Mouse (Mus musculus): Measurements from ENCODE around the gene Ntn3. TPM values are rescaled to one million over a fixed set of nuclear protein-coding genes. Genes with fewer than 3 reads are reported as not detected.

The Ntn3 gene
- polyA plus RNA-seq, 1 experiment from 2014 or later, result 4.6 TPM

DNA sequence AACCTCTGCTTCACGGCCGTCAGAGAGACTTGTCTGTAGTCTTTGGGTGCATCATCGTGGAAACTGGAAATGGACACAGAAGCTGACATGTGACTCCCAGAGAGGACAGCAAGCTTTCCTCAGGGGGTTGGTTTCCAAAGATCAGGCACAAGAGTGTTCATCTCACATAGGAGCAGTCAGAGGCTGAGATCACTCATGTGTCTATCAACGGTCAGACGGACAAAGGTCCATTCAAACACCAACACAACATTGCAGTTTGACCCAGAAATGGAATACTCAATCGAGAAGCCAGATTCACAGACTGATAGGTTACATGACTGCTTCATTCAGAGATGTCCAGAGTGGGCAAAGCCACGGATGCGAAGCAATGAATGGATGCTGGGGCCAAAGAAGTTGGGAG lies 17.4 kb upstream of the Ntn3 start:
- Histone ChIP-seq H3K4me1 (replicated peaks) (no peaks in the 10 kb centered on the region), H3K9ac (replicated peaks) (no peak overlapping the region), H3K27ac (no peak overlapping the region), H3K36me3 (peaks cover 77% of the 10 kb centered on the region), H3K4me2 (replicated peaks) (no peak overlapping the region), H3K27me3 (no peaks in the 10 kb centered on the region), H3K4me3 (replicated peaks) (no peak overlapping the region), H3K9me3 (no peaks in the 10 kb centered on the region)
- no peak for ATAC-seq
- 90% methylated on average over 8 of the region's 8 CpGs for WGBS

DNA sequence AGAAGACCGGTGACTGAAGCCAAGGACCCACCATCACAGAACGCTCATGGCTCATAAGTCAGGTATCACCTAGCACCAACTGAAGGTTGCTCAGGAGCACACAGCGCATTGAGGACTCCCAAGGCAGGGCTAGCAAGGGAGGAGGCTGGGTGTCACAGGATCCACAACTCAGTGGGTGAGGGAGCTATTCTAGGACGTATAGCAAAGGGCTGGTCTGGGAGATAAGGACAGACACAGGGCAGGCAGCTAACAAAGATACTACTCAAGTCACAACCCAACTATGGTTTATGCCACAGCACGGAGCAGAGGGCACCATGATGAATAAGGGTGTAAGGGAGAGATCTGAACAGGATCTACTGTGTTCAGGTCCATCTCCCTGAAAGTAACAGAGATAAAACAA lies 16.5 kb upstream of the Ntn3 start:
- no peaks in the 10 kb centered on the region for H3K27me3 ChIP-seq
- WGBS, result 96% methylated on average over 5 of the region's 5 CpGs
- no peak overlapping the region for H3K27ac ChIP-seq
- ATAC-seq, result no peak
- no peaks in the 10 kb centered on the region for H3K9me3 ChIP-seq
- H3K36me3 ChIP-seq, result peaks cover 71% of the 10 kb centered on the region
- H3K4me1 ChIP-seq (replicated peaks), result peaks cover 4% of the 10 kb centered on the region
- H3K9ac ChIP-seq (replicated peaks), result no peak overlapping the region
- no peak overlapping the region for H3K4me3 ChIP-seq (replicated peaks)
- H3K4me2 ChIP-seq (replicated peaks), result no peak overlapping the region

DNA sequence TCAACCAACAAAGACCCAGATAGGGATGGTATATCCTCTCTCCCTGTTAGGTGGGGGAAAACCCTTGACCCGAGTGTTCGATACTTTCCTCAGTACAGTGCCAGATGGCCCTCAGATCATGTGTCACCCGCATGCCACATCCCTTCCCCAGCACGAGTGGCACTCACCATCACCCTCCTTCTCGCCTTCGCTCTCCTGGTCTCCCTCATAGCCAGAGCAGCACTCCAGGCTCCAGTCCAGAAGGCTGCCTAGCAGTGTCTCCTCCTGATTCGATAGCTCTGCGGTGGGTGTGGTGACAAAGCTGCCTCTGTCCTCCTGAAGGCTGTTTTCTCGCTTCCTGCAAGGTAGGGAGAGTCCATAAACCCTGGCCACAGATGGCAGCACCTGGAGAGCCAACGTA lies 15.4 kb upstream of the Ntn3 start:
- peaks cover 9% of the 10 kb centered on the region for H3K4me1 ChIP-seq (replicated peaks)
- no peak overlapping the region for H3K27ac ChIP-seq
- no peaks in the 10 kb centered on the region for H3K9me3 ChIP-seq
- no peaks in the 10 kb centered on the region for H3K27me3 ChIP-seq
- WGBS, result 92% methylated on average over 10 of the region's 10 CpGs
- H3K9ac ChIP-seq (replicated peaks), result no peak overlapping the region
- H3K36me3 ChIP-seq, result peaks cover 61% of the 10 kb centered on the region
- H3K4me3 ChIP-seq (replicated peaks), result no peak overlapping the region
- ATAC-seq, result no peak
- H3K4me2 ChIP-seq (replicated peaks), result no peak overlapping the region

DNA sequence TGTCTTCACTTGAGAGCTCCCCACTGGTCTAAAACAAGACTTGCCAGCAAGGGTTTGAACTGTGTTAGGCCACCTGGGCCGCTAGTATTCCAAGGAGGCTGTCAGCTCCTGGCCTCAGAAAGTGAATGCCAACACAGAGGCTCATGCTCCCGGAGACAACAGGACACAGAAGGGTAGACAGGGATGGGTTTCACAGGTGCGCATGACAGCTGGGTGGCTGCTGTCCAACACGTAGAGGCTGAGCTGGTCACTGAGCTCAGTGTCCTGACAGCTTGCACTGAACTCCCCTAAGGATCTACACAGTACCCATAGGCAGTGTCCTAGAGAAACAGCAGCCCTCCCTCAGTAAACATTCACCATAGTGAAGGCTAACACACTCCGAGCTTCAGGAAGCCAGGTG lies 14.2 kb upstream of the Ntn3 start:
- Histone ChIP-seq H3K4me1 (replicated peaks) (peaks cover 18% of the 10 kb centered on the region), H3K27me3 (no peaks in the 10 kb centered on the region), H3K4me3 (replicated peaks) (no peak overlapping the region), H3K9me3 (no peaks in the 10 kb centered on the region), H3K27ac (no peak overlapping the region), H3K36me3 (peaks cover 51% of the 10 kb centered on the region), H3K4me2 (replicated peaks) (no peak overlapping the region), H3K9ac (replicated peaks) (no peak overlapping the region)
- ATAC-seq, result no peak
- 91% methylated on average over 5 of the region's 5 CpGs for WGBS

DNA sequence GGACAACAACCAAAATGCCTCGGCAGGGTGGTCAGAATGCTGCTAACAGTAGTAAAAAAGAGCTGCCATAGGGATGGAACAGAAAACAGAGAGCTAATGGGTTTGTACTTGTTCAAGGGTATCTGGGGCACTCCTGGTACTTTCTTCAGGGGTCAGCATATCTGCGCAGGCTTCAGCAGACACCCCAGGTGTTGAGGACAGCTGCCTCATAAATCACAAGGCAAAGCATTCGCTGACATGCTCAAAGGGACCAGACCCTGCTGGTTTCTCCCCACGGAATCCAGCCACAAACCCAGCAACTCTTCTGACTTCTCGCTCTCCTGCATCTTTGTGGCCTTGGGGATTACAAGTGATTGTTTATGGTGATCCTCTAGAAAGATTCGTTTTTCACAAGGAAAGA lies 13.3 kb upstream of the Ntn3 start:
- no peak for ATAC-seq
- Histone ChIP-seq H3K27me3 (no peaks in the 10 kb centered on the region), H3K27ac (no peak overlapping the region), H3K4me3 (replicated peaks) (no peak overlapping the region), H3K9ac (replicated peaks) (no peak overlapping the region), H3K36me3 (peaks cover 50% of the 10 kb centered on the region), H3K4me1 (replicated peaks) (peaks cover 18% of the 10 kb centered on the region), H3K4me2 (replicated peaks) (no peak overlapping the region), H3K9me3 (no peaks in the 10 kb centered on the region)
- 84% methylated on average over 6 of the region's 6 CpGs for WGBS

DNA sequence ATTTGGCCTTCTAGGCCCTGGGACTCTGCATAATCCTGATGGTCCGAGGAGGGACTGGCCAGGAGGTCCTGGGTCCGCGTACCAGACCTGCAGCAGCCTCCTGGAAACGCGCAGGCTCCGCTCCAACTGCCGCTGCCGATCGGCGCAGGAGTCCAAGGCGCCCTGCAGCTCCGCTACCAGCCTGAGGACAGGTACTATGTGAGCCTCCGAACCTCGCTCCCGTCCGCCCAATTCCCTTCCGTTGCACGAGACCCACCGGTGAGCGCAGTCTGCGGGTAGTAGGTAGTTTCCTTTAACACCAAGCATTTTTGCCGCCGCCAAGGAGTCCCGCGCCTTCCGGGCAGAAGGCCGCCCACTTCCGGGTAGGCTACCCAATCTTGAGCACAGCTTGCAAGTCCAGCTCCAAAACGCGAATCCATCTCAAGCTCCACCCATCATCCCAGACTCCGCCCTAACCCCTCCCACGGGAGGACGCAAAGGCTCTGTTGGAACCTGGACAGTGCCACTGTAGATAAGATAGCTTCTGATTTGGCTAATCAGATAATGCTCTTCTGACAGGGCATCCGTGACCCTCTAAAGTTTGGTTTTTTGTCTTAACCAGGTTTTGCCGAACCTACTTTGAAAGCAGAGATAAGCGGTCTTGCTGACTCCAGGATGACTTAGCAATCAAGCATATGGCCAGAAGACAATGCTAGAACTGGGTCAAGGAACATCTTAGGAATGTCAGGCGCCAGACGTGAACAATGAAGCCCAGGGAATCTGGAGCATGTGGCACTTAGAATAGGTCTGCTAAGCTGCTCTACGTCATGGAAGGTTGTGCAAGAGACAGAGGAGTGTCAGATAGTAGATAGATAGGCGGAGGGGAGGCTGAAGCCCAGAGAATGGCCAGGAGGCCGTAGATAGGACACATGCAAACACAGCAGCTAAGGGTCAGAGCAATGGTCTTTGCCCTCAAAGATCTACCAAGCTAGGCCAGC lies 11.4 kb upstream of the Ntn3 start, which contains the start of gene Tedc2:
Tedc2 (minus strand) TSS at position 417 of the 977 bp plus-strand sequence.
- H3K36me3 ChIP-seq, result peaks cover 48% of the 10 kb centered on the region
- H3K9me3 ChIP-seq, result no peaks in the 10 kb centered on the region
- H3K4me1 ChIP-seq (replicated peaks), result peaks cover 18% of the 10 kb centered on the region
- peak; percentile 95 for ATAC-seq
- peak within 1 kb of the TSS; percentile 85 for H3K9ac ChIP-seq (replicated peaks)
- no peaks in the 10 kb centered on the region for H3K27me3 ChIP-seq
- 4% methylated on average over 41 of the region's 41 CpGs for WGBS
- peak within 1 kb of the TSS; percentile 88 for H3K4me3 ChIP-seq (replicated peaks)
- H3K4me2 ChIP-seq (replicated peaks), result peak within 1 kb of the TSS; percentile 97
- peak within 1 kb of the TSS; percentile 68; the same call in 1 of the 2 replicates for H3K27ac ChIP-seq

DNA sequence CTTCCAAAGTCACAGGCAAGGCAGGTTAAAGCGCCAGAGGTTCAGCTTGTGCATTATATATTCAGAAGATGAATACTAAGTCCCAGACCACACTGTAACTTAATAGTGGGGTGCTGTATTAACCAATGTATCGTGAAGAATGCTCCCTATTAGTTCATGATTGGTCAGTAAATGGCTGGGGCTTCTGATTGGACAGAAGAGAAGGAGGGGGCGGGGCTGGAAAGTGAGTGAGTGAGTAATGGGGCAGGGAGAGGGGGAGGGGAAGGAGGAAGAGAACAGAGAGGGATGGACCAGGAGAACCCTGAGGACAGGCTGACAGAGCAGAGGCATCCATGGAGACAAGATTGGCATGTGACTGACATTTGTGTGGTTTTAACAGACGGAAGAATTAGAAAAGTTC lies 7.5 kb upstream of the Ntn3 start:
- WGBS, result 66% methylated on average over 4 of the region's 4 CpGs

DNA sequence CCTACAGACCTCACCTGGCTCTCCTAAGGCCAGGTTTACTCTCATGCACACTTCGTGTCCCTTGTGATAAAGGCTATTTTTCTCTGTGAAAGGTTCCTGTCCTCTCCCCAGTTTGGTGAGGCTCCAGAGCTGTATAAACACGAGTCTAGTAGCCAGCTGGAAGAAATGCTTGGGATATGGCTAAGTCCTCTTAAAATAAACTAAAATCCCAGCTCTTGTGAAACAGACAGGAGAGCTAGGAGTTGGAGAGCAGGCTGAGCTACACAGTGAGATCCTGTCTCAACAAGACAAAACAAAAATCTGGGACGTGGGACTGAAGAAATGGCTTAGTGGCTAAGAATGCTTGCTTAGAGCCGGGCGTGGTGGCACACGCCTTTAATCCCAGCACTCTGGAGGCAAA lies 3.9 kb upstream of the Ntn3 start:
- no peak overlapping the region for H3K4me3 ChIP-seq (replicated peaks)
- no peak overlapping the region for H3K9ac ChIP-seq (replicated peaks)
- peaks cover 9% of the 10 kb centered on the region for H3K27me3 ChIP-seq
- H3K9me3 ChIP-seq, result no peaks in the 10 kb centered on the region
- H3K4me2 ChIP-seq (replicated peaks), result no peak overlapping the region
- peaks cover 42% of the 10 kb centered on the region for H3K4me1 ChIP-seq (replicated peaks)
- 80% methylated on average over 6 of the region's 6 CpGs for WGBS
- ATAC-seq, result no peak
- peaks cover 32% of the 10 kb centered on the region for H3K36me3 ChIP-seq
- no peak overlapping the region for H3K27ac ChIP-seq

More for the DNA sequence above, 7.5 kb upstream of the Ntn3 start:
- H3K36me3 ChIP-seq, result peaks cover 34% of the 10 kb centered on the region
- peaks cover 24% of the 10 kb centered on the region for H3K4me1 ChIP-seq (replicated peaks)
- H3K9me3 ChIP-seq, result no peaks in the 10 kb centered on the region
- H3K27me3 ChIP-seq, result no peaks in the 10 kb centered on the region
- ATAC-seq, result no peak
- H3K9ac ChIP-seq (replicated peaks), result no peak overlapping the region
- H3K27ac ChIP-seq, result no peak overlapping the region
- no peak overlapping the region for H3K4me2 ChIP-seq (replicated peaks)
- H3K4me3 ChIP-seq (replicated peaks), result no peak overlapping the region

DNA sequence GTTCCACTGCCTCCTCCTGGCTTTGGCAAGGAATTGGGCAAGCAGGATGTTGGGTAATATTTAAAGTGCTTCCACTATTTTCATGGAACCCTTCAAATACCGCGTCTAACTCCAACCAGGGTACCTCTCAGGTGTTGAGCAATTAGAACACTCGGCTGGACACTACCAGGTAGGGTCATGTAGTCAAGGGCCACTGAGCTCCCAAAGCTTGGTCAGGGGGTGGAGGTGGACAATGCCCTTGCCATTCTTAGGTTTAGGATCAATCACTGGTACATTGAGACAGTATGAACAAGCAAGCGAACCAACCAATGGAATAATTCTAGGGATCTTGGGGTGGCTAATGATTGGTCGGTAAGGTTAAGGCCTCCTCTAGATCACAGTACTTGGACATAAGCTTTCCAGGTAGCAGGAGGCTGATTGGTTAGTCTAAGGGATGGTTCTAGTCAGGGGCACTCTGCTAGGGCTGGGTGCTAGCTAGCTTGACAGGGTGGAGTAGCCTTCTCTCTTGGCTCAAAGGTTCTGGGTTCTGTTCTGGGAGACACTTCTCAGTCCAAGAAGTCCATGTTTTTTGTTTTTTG lies 3.2 kb upstream of the Ntn3 start:
- Histone ChIP-seq H3K4me3 (replicated peaks) (peak overlapping the region; percentile 51), H3K9me3 (no peaks in the 10 kb centered on the region), H3K9ac (replicated peaks) (no peak overlapping the region), H3K27ac (no peak overlapping the region), H3K36me3 (peaks cover 25% of the 10 kb centered on the region), H3K4me2 (replicated peaks) (peak overlapping the region; percentile 94), H3K4me1 (replicated peaks) (peaks cover 48% of the 10 kb centered on the region), H3K27me3 (peaks cover 15% of the 10 kb centered on the region)
- no peak for ATAC-seq
- 31% methylated on average over 5 of the region's 5 CpGs for WGBS

DNA sequence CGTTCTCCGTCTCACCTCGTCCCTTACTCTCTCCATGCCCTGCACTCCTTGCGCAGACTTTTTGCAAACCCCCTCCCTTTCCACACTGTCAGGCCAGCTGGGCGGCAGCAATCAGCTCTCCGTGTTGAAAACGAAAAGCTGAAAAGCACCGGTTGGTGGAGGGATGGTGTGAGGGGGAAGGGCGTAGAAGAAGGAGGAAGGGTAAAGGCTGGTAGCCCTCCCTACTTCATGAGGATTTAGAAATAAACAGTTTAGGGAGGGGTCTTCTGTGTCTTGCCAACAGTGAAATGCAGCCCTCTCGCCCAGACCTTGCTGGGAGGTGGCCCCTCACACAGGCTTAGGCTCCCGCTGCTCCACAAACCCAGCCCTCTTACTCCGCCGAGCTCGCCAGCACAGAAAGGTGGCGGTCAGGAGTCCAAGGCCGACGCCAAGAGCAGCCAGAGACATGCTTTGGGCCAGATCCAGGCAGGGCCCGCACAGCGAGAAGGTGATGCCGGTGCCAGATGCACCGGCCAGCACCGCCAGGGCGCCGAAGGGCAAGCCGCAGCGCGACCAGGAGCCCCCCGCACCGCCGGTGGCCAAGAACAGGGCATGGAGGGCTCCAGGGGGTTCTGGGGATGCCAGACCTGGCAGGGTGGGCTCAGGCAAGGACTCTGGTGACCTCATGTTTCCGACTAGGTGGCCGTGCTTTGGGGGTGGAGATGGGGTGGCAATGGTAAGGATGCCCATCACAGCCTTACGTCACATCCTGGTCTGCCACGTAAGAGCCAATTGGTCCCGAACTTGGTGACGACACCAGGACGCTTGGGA lies 2.5 kb upstream of the Ntn3 start:
- under 1% methylated on average over 37 of the region's 37 CpGs for WGBS
- H3K36me3 ChIP-seq, result peaks cover 21% of the 10 kb centered on the region
- peak overlapping the region; percentile 70 for H3K27ac ChIP-seq
- H3K4me2 ChIP-seq (replicated peaks), result peak overlapping the region; percentile 94
- peak overlapping the region; percentile 80 for H3K9ac ChIP-seq (replicated peaks)
- H3K9me3 ChIP-seq, result no peaks in the 10 kb centered on the region
- peaks cover 55% of the 10 kb centered on the region for H3K4me1 ChIP-seq (replicated peaks)
- H3K4me3 ChIP-seq (replicated peaks), result peak overlapping the region; percentile 51
- peak; percentile 53 for ATAC-seq
- H3K27me3 ChIP-seq, result peaks cover 21% of the 10 kb centered on the region

DNA sequence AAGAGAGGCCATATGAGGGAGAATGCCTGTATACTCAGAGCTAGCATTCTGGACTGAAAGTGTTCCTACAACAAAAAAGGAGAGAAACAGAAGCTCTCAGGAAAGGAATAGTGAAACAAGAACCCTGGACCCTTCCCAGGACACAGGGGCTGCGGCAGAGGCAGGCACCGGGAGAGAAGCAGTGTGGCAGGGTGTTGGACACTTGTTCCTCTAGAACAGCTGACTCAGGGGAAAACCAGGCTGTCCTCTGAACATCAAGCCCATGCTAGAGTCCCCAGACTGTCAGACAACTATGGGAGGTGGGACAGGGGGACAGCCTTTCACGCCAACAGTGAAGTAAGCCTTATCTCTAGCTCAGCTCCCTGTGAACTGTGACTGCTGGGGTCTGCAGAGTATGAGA lies 1.3 kb upstream of the Ntn3 start:
- H3K4me2 ChIP-seq (replicated peaks), result no peak overlapping the region

DNA sequence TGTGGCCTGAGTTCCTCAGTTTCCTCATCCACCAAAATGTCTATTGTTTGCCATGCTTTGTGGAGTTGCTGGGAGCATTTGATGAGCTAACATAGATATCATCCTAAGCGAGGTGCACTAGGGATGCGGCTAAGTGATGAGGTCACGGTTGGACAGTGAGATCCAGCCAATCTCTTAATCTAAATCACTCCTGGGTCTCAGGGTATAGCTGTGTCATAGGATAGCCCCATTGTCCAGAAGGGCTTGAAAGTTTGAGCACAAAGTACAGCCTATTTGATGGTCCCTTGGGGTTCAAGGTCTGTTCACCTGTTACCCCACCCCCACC lies 547 bp upstream of the Ntn3 start:
- WGBS, result 59% methylated on average over 3 of the region's 3 CpGs
- H3K4me3 ChIP-seq (replicated peaks), result no peak overlapping the region
- H3K4me1 ChIP-seq (replicated peaks), result peaks cover 69% of the 10 kb centered on the region
- H3K36me3 ChIP-seq, result peaks cover 2% of the 10 kb centered on the region
- 0 out of 2 replicates have a peak overlapping the region, but pooled peaks have one; percentile 78 for H3K9ac ChIP-seq (replicated peaks)
- peak overlapping the region; percentile 80 for H3K4me2 ChIP-seq (replicated peaks)
- H3K9me3 ChIP-seq, result no peaks in the 10 kb centered on the region
- no peak for ATAC-seq
- peak overlapping the region; percentile 80 for H3K27ac ChIP-seq
- peaks cover 21% of the 10 kb centered on the region for H3K27me3 ChIP-seq

More for the DNA sequence above, 1.3 kb upstream of the Ntn3 start:
- Histone ChIP-seq H3K36me3 (peaks cover 9% of the 10 kb centered on the region), H3K9ac (replicated peaks) (no peak overlapping the region), H3K27me3 (peaks cover 21% of the 10 kb centered on the region), H3K4me3 (replicated peaks) (no peak overlapping the region), H3K4me1 (replicated peaks) (peaks cover 68% of the 10 kb centered on the region), H3K27ac (0 out of 2 replicates have a peak overlapping the region, but pooled peaks have one; percentile 19), H3K9me3 (no peaks in the 10 kb centered on the region)
- WGBS, result 81% methylated on average over 3 of the region's 3 CpGs
- ATAC-seq, result no peak

Measured in midbrain, embryonic 13.5 days (tissue).